Mouse (Mus musculus) stomach, postnatal 0 days (tissue): Measurements from ENCODE around the gene Nrarp. TPM values are rescaled to one million over a fixed set of nuclear protein-coding genes. Genes with fewer than 3 reads are reported as not detected.

Experiments
- ATAC-seq: fragments of 200-750 bp; cut with Nextera tagmentation; 2 replicates; pipeline ENCODE4 v1.8.0; 2017; ENCODE audit not compliant: low FRiP score, low TSS enrichment
- DNase-seq: peaks from one replicate; pipeline ENCODE4 v3.0.0-alpha.2; 2016; ENCODE audit warnings: low spot score
- H3K27ac ChIP-seq: fragments of 300-500 bp; sonication (generic); replicated peaks from 2 replicates; pipeline ENCODE4 v1.5.1; 2014; ENCODE audit warnings: mild to moderate bottlenecking, control low read depth
- H3K27me3 ChIP-seq: fragments of 300-500 bp; sonication (generic); 2 replicates; pipeline ENCODE4 v1.6.1; 2014; ENCODE audit warnings: low read length; ENCODE audit not compliant: control insufficient read depth, insufficient read depth
- H3K36me3 ChIP-seq: fragments of 300-500 bp; sonication (generic); 2 replicates; pipeline ENCODE4 v1.6.1; 2014; ENCODE audit warnings: low read length, mixed read lengths; ENCODE audit not compliant: control insufficient read depth, insufficient read depth
- H3K4me1 ChIP-seq: fragments of 300-500 bp; sonication (generic); replicated peaks from 2 replicates; pipeline ENCODE4 v1.6.1; 2014; ENCODE audit warnings: antibody characterized with exemption; ENCODE audit not compliant: control insufficient read depth, insufficient read depth
- H3K4me2 ChIP-seq: fragments of 300-500 bp; sonication (generic); replicated peaks from 2 replicates; pipeline ENCODE4 v1.6.1; 2014; ENCODE audit warnings: low read depth, mild to moderate bottlenecking, control low read depth, moderate library complexity
- H3K4me3 ChIP-seq: fragments of 300-500 bp; sonication (generic); 2 replicates; pipeline ENCODE4 v1.5.1; 2014; ENCODE audit warnings: low read depth, low read length, control low read depth
- H3K9ac ChIP-seq: fragments of 300-500 bp; sonication (generic); 2 replicates; pipeline ENCODE4 v1.6.1; 2014; ENCODE audit warnings: mild to moderate bottlenecking, low read length, control low read depth, mixed read lengths
- H3K9me3 ChIP-seq: fragments of 300-500 bp; sonication (generic); 2 replicates; pipeline ENCODE4 v1.6.1; 2016; ENCODE audit warnings: low read length; ENCODE audit not compliant: control insufficient read depth
- CTCF ChIP-seq: IDR thresholded peaks from 2 replicates; pipeline ENCODE4 v1.5.1; 2016; ENCODE audit warnings: antibody characterized with exemption, low read depth, mild to moderate bottlenecking, moderate library complexity
- EP300 ChIP-seq: optimal IDR thresholded peaks from 2 replicates; pipeline ENCODE3; 2016; ENCODE audit warnings: antibody characterized with exemption
- WGBS: fragments of 180-500 bp; shearing (Covaris S2); extraction: QIAGEN DNeasy Blood & Tissue Kit; methylation state at CpG from one replicate; pipeline ENCODE4 v1.1.7; 2014; 5-methylcytosine and 5-hydroxymethylcytosine counted together
- polyA plus RNA-seq: library from polyadenylated mRNA; unstranded; fragments of >200 nt; fragmentation: Nextera tagmentation; extraction: Ambion mirVana; gene quantifications from 2 replicates; pipeline ENCODE4 v1.2.1, GENCODE M21; 2015

The Nrarp gene
- polyA plus RNA-seq, 1 experiment from 2014 or later = 25.3 TPM

DNA sequence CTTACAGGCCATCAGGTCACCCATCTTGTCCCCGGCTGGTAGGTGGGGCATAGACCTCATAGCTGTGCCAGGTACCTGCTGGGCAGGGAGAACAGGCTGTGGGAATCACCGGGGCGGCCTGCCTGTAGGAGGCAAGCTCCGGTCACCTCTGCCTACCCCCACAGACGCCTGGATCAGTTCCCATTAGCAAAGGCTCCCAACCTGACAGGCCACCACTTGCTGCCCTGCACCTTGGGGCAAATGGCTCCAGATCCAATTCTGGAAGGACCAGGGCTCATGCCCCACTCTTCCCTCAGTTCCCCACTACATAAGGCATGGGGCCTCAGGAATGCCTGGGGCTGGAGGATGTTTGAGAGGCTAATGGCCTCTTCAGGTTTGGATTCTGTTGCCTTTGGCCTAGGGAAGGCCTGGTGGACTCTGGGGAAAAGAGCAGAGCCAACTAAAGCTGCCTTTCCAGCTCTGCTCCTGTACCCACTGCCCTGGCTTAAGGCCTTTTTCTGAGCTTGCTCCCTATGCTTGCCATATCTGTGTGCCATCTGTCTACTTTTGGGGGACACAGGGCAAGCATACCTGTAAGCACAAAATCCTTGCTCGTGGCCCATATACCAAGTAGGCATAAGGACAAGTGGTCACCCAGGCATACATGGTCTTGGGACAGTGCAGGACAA, 9.3 kb upstream of the Nrarp start:
- no peaks in the 10 kb centered on the region for H3K36me3 ChIP-seq
- peak overlapping the region; percentile 65 for H3K27ac ChIP-seq
- no peaks in the 10 kb centered on the region for H3K9me3 ChIP-seq
- no peaks in the 10 kb centered on the region for H3K27me3 ChIP-seq
- no peak for ATAC-seq
- DNase-seq = no peak
- H3K4me2 ChIP-seq = no peak overlapping the region
- H3K4me3 ChIP-seq = no peak overlapping the region
- H3K4me1 ChIP-seq = peaks cover 6% of the 10 kb centered on the region
- WGBS = 82% methylated on average over 6 of the region's 6 CpGs
- no peak overlapping the region for H3K9ac ChIP-seq
- no peak for TF ChIP-seq CTCF
- no peak for TF ChIP-seq EP300

DNA sequence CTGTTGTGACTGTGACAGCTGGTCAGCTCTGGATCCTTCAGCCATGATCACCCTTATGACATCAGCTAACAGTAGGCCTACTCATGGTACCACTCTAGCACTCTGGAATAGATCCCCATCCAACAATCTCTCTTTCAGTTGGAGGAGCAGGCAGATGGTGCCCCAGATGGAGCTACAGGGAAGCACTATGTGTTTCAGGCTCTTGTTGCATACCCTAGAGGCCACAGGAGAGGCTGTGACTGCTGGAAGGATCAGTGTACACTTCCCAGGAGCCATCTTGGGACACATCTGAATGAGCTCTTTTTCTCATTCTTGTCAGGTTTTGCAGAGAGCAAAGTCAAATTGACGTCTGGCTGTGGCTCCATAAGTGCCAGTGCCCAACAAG, 8.8 kb upstream of the Nrarp start:
- no peak for ATAC-seq

DNA sequence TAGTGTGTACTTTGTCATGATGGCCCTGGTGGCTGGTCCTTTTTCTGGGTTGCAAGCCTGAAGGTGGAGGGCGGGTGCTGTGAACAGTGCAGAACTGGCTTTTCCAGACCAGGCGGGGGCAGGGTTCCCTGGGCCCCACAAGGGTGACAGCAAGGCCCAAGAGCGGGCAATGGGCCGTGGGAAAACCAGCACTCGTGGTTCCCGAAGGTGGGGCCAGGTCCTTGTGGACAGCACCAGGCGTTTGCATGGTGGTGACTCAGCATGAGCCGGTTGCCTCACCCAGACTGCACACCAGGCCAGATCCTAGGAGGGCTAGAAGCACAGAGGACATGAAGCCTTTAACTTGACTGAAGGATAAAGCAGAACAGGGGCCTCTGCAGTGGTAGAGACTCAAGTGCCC, 7.9 kb upstream of the Nrarp start:
- H3K4me2 ChIP-seq = 0 out of 2 replicates have a peak overlapping the region, but pooled peaks have one; percentile 27

More for the DNA sequence above, 8.8 kb upstream of the Nrarp start:
- TF ChIP-seq EP300 (no peak), CTCF (no peak)
- DNase-seq = no peak
- H3K27ac ChIP-seq = peak overlapping the region; percentile 73
- WGBS = 58% methylated on average over 1 of the region's 1 CpGs
- no peak overlapping the region for H3K4me3 ChIP-seq
- no peak overlapping the region for H3K4me2 ChIP-seq
- no peaks in the 10 kb centered on the region for H3K27me3 ChIP-seq
- no peaks in the 10 kb centered on the region for H3K9me3 ChIP-seq
- no peak overlapping the region for H3K9ac ChIP-seq
- no peaks in the 10 kb centered on the region for H3K36me3 ChIP-seq
- H3K4me1 ChIP-seq = peaks cover 6% of the 10 kb centered on the region

DNA sequence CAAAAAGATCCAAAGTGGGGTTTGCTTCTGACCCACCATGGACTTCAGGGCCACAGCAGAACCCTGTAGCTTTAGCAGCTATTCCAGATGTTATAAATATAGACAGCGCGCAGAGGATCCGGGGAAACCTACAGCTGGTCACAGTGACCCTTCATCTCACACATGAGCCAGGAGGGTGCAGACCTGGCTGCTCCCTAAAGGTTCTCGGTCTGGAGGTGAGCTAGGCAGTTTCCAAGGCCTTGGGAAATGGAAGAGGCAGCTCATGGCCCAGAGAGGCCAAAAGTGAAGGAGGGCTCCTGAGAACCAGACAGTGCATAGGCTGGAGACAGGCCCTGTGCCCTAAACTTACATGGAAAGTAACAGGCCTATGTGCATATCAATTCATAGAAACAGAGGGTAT, 6.7 kb upstream of the Nrarp start:
- whole genome bisulfite sequencing = 89% methylated on average over 4 of the region's 4 CpGs
- Histone ChIP-seq H3K4me3 (no peak overlapping the region), H3K36me3 (no peaks in the 10 kb centered on the region), H3K4me2 (no peak overlapping the region), H3K27me3 (no peaks in the 10 kb centered on the region; the same call in 1 of the 2 replicates), H3K9ac (no peak overlapping the region), H3K4me1 (no peaks in the 10 kb centered on the region), H3K27ac (no peak overlapping the region), H3K9me3 (no peaks in the 10 kb centered on the region)
- DNase-seq = no peak
- TF ChIP-seq CTCF = no peak
- TF ChIP-seq EP300 = no peak
- no peak for ATAC-seq

More for the DNA sequence above, 7.9 kb upstream of the Nrarp start:
- peak; percentile 88 for ATAC-seq
- peak; percentile 92 for DNase-seq
- WGBS = 41% methylated on average over 8 of the region's 8 CpGs
- H3K27me3 ChIP-seq = no peaks in the 10 kb centered on the region
- peak; percentile 85 for TF ChIP-seq EP300
- no peak; the same call in 1 of the 2 replicates for TF ChIP-seq CTCF
- H3K4me1 ChIP-seq = peaks cover 2% of the 10 kb centered on the region
- peak overlapping the region; percentile 75 for H3K27ac ChIP-seq
- H3K9me3 ChIP-seq = no peaks in the 10 kb centered on the region
- H3K9ac ChIP-seq = no peak overlapping the region
- no peaks in the 10 kb centered on the region for H3K36me3 ChIP-seq
- H3K4me3 ChIP-seq = no peak overlapping the region

DNA sequence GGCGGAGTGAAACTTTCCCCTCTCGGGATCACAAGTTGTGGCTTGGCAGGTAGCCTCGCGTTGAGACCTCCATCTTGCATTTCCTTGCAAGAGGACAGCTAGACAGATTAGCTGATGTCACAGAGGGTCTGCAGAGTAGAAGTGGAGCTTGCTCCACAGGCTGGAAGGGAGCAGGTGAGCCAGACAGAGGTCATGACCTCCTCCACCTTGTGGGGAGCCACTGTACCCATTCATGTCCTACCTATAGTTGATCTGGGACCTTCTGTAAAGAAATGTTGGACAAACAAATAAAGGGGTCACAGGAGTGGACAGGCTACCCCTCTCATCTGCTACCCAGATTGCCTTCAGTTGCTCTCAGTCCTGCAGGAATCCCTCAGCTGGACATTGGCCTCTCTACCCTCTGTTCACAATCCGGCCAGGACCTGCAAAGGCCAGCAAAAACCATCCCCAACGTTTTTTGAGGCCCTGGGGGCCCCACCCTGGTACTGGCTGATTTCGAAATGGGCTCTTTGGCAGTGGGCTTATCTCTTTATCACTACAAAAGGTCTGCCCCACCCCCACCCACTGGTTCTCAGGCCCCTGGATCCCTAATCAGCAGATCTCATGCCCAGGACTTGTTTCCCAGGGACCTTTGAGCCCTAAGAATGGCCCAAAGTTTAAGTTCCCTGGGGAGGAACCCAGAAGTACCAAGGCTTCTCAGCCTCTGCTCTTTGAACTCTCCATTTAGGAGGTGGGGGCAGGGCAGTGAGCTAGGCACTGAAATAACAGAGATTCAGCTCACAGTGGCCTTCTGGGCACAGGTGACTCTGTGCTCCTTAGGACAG, 5.5 kb upstream of the Nrarp start:
- 46% methylated on average over 7 of the region's 7 CpGs for WGBS
- ATAC-seq (no peak), DNase-seq (no peak)
- H3K4me1 ChIP-seq = no peaks in the 10 kb centered on the region
- TF ChIP-seq EP300 (no peak), CTCF (no peak)
- no peaks in the 10 kb centered on the region for H3K9me3 ChIP-seq
- no peak overlapping the region for H3K4me2 ChIP-seq
- no peak overlapping the region for H3K9ac ChIP-seq
- H3K27me3 ChIP-seq = no peaks in the 10 kb centered on the region; the same call in 1 of the 2 replicates
- no peak overlapping the region for H3K4me3 ChIP-seq
- no peaks in the 10 kb centered on the region for H3K36me3 ChIP-seq
- no peak overlapping the region for H3K27ac ChIP-seq

DNA sequence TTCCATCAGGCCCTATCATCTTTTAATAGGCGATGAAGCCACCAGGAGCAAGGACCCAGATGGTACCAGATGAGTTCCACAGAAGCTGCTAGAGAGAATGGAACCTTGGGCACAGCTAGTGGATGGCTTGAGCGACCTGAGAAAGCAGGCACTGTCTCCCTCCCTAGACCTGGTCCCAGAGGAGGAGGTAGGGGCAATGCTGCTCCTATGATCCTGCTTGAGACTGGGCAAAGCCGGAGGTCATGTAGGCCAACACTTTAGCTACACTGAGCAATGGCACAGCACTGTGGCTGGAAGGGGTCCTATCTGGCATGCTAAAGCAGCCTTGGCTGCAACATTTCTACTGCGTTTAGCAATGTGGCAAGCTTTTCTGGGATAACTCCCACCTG, 4.9 kb upstream of the Nrarp start:
- H3K9ac ChIP-seq = no peak overlapping the region
- no peaks in the 10 kb centered on the region for H3K36me3 ChIP-seq
- no peaks in the 10 kb centered on the region for H3K9me3 ChIP-seq
- H3K27ac ChIP-seq = 0 out of 2 replicates have a peak overlapping the region, but pooled peaks have one; percentile 2
- no peak overlapping the region for H3K4me2 ChIP-seq
- no peaks in the 10 kb centered on the region; the same call in 1 of the 2 replicates for H3K27me3 ChIP-seq
- DNase-seq = no peak
- H3K4me1 ChIP-seq = no peaks in the 10 kb centered on the region
- TF ChIP-seq CTCF (no peak), EP300 (no peak)
- WGBS = 83% methylated on average over 4 of the region's 4 CpGs
- no peak for ATAC-seq
- no peak overlapping the region for H3K4me3 ChIP-seq
